Mouse (Mus musculus) thymus, adult 2 months (tissue): Measurements from ENCODE around the gene Smcr8. TPM values are rescaled to one million over a fixed set of nuclear protein-coding genes. Genes with fewer than 3 reads are reported as not detected.

Source experiments
- DNase-seq: peaks from one replicate; pipeline ENCODE4 v3.0.0; 2021
- H3K27ac ChIP-seq: fragments of 200-500 bp; 2 replicates; pipeline ENCODE4 v1.5.1; 2012; ENCODE audit warnings: low read length, control low read depth; ENCODE audit not compliant: control insufficient read depth, insufficient read depth
- H3K27me3 ChIP-seq: fragments of 200-500 bp; 2 replicates; pipeline ENCODE4 v1.6.1; 2012; ENCODE audit warnings: mild to moderate bottlenecking, low read length, moderate library complexity, mixed read lengths; ENCODE audit not compliant: control insufficient read depth, insufficient read depth
- H3K36me3 ChIP-seq: fragments of 200-500 bp; 2 replicates; pipeline ENCODE4 v1.6.1; 2012; ENCODE audit warnings: mild to moderate bottlenecking, low read length, moderate library complexity; ENCODE audit not compliant: control insufficient read depth, insufficient read depth
- H3K4me1 ChIP-seq: fragments of 200-500 bp; replicated peaks from 2 replicates; pipeline ENCODE4 v1.6.1; 2012; ENCODE audit warnings: low read length; ENCODE audit not compliant: control insufficient read depth, insufficient read depth
- H3K4me3 ChIP-seq: fragments of 200-500 bp; 2 replicates; pipeline ENCODE4 v1.5.1; 2012; ENCODE audit warnings: mild to moderate bottlenecking, low read length, control low read depth, moderate library complexity; ENCODE audit not compliant: control insufficient read depth, insufficient read depth
- CTCF ChIP-seq: fragments of 200-500 bp; IDR thresholded peaks from 2 replicates; pipeline ENCODE4 v1.5.1; 2012; ENCODE audit warnings: mild to moderate bottlenecking, control low read depth, low read length, moderate library complexity, borderline replicate concordance; ENCODE audit not compliant: control insufficient read depth, poor library complexity, insufficient read depth; ENCODE audit errors: extremely low read depth
- POLR2A ChIP-seq: fragments of 200-500 bp; IDR thresholded peaks from 2 replicates; pipeline ENCODE4 v1.6.1; 2012; ENCODE audit warnings: mild to moderate bottlenecking, low read length, control low read depth, moderate library complexity; ENCODE audit not compliant: control insufficient read depth, poor library complexity, insufficient read depth; ENCODE audit errors: extremely low read depth
- WGBS: fragments of 180-500 bp; shearing (Covaris S2); methylation state at CpG from one replicate; pipeline ENCODE4 v1.1.7; 2018; 5-methylcytosine and 5-hydroxymethylcytosine counted together
- polyA plus RNA-seq: library from polyadenylated mRNA; depleted of rRNA; stranded (reverse); fragments of >200 nt; gene quantifications from 2 replicates; pipeline ENCODE4 v1.2.3, GENCODE M21; 2012; rRNA removed

Gene Smcr8
- polyA plus RNA-seq, 1 experiment = 25.5 TPM

DNA sequence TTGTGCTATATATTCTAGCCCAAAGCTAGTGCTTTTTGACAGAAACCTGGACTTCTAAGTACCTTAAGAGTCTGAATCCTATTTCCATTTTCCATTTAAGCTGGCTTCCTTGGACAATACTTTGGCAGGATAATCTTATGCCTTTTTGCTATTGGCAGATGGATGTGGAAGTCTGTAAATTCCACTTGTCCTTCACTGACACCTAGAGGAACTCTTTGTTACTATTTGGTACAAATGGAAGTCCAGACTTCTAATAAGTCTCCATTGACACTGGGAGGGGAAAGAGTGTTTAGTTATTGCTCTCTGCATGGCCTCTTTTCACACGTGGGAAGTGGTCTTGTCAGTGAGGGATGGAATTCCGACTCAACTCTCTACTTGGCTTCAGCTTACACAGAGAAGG, 51.6 kb downstream of the Smcr8 start:
- H3K4me3 ChIP-seq = no peak overlapping the region
- H3K36me3 ChIP-seq = no peaks in the 10 kb centered on the region
- no peak overlapping the region for H3K27ac ChIP-seq
- DNase-seq = no peak
- no peak for TF ChIP-seq CTCF
- TF ChIP-seq POLR2A = no peak
- H3K27me3 ChIP-seq = no peaks in the 10 kb centered on the region
- peaks cover 5% of the 10 kb centered on the region for H3K4me1 ChIP-seq
- 29% methylated on average over 2 of the region's 2 CpGs for WGBS

DNA sequence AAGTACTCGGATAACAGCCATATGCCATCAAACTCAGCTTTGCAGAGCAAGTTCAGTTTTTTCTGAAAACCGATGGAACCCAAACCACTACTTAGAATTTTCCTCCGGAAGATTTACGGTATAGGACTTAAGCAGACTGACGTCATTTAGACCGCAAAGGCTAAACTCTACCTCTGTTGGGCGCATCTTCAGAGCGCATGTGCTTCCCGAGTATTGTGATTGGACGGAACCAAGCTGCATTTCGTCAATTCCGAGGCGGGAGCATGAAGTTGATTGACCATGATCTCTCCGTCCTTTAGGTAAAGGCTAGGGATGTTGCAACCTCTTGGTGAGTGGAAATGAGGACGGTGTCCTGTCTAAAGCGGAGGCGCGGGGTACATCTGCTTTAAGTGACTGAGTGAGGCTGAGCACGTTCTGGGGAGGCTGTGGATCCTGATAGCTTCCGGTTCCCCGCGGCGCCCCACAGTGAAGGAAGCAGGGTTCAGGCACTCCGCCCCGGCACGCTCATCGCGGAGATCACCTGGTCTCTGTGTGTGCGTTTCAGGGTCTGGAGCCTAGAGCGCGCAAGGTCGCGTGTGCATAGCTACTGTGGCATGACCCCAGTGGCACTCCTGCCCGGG, 53.2 kb downstream of the Smcr8 start, which contains the start of gene Dhrs7b:
Dhrs7b (plus strand) TSS at position 199 of the 620 bp plus-strand sequence.
- peaks cover 5% of the 10 kb centered on the region for H3K4me1 ChIP-seq
- DNase-seq = peak; percentile 84
- peak within 1 kb of the TSS; percentile 87 for H3K27ac ChIP-seq
- WGBS = under 1% methylated on average over 34 of the region's 34 CpGs
- peak within 1 kb of the TSS; percentile 92 for H3K4me3 ChIP-seq
- H3K27me3 ChIP-seq = no peaks in the 10 kb centered on the region
- TF ChIP-seq POLR2A (peak; percentile 38; the same call in 1 of the 2 replicates), CTCF (no peak)
- no peaks in the 10 kb centered on the region for H3K36me3 ChIP-seq

DNA sequence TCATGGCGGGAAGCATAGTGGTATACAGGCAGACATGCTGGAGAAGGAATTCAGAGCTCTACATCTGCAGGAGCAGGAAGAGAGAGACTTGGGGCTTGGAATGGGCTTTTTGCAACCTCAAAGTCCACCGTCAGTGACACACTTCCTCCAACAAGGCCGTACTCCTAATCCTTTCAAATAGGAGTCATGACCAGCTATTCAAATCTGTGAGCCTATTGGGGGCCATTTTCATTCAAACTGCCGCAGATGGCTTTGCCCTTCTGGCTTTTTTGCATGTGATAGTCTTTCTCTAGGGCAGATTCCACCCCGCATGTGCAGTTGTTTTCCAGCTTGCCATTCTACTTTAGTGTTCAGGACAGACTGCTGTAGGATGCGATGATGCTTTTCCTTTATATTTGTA, 59.6 kb downstream of the Smcr8 start:
- Histone ChIP-seq H3K27ac (no peak overlapping the region), H3K27me3 (no peaks in the 10 kb centered on the region), H3K36me3 (no peaks in the 10 kb centered on the region), H3K4me3 (no peak overlapping the region), H3K4me1 (no peaks in the 10 kb centered on the region; the same call in 1 of the 2 replicates)
- TF ChIP-seq POLR2A = no peak
- no peak for TF ChIP-seq CTCF
- DNase-seq = no peak
- WGBS = 96% methylated on average over 6 of the region's 6 CpGs

Other genes starting within 250 kb of the Smcr8 start
- gene Alkbh5, start 241.1 kb upstream of the Smcr8 start, polyA plus RNA-seq = 29.0 and 37.4 TPM in 2 replicates
- 143 and 154 TPM in 2 replicates for gene Llgl1, start 77.8 kb upstream of the Smcr8 start, polyA plus RNA-seq
- gene Flii, start 50.3 kb upstream of the Smcr8 start, polyA plus RNA-seq = 254 and 271 TPM in 2 replicates
- 26.1 and 26.6 TPM in 2 replicates for gene Mief2, start 49.1 kb upstream of the Smcr8 start, polyA plus RNA-seq
- 17.9 and 19.4 TPM in 2 replicates for gene Top3a, start 159 bp upstream of the Smcr8 start, polyA plus RNA-seq
- 27.4 and 29.9 TPM in 2 replicates for gene Shmt1, start 34.2 kb downstream of the Smcr8 start, polyA plus RNA-seq
- gene Dhrs7b, start 53.1 kb downstream of the Smcr8 start, polyA plus RNA-seq = 16.1 and 17.3 TPM in 2 replicates
- 72.9 and 76.7 TPM in 2 replicates for gene Tmem11, start 101.7 kb downstream of the Smcr8 start, polyA plus RNA-seq
- gene Natd1, start 137.2 kb downstream of the Smcr8 start, polyA plus RNA-seq = 62.9 and 63.8 TPM in 2 replicates
- gene Map2k3, start 154.5 kb downstream of the Smcr8 start, polyA plus RNA-seq = 30.9 and 33.1 TPM in 2 replicates
- 0.51 and 1.8 TPM in 2 replicates for gene Kcnj12, start 245.0 kb downstream of the Smcr8 start, polyA plus RNA-seq